Mouse (Mus musculus) CH12F3 (cell line): ENCODE results near the gene Men1.

Experiments used
- in situ Hi-C: fragments of 300-500 bp; cut with MboI; formaldehyde crosslinking; loops from 2 replicates; pipeline ENCODE4 v1.14.3; 2020; ENCODE audit warnings: low sequenced_read_pairs

Men1 gene

DNA sequence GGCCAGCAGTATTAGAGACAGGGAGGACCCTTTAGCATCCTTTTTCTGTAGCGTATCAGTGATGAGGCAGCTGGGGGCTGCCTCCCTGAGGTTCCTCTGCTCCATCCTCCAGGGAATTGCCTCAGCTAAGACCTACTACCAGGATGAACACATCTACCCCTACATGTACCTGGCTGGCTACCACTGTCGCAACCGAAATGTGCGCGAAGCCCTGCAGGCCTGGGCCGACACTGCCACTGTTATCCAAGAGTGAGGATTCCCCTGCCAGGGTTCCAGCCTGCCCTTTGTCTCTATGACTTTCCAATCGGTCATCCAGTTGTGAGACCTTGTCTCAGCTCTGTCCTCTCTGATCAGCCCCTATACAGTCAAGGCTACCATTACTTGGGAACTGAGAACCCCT lies 3.4 kb downstream of the Men1 start:
- in situ Hi-C loops: no loop called here

GRCm38 (mm10) chr19:6338716-6339115 lies 3.9 kb downstream of the Men1 start:
- in situ Hi-C loops: no loop called here

DNA sequence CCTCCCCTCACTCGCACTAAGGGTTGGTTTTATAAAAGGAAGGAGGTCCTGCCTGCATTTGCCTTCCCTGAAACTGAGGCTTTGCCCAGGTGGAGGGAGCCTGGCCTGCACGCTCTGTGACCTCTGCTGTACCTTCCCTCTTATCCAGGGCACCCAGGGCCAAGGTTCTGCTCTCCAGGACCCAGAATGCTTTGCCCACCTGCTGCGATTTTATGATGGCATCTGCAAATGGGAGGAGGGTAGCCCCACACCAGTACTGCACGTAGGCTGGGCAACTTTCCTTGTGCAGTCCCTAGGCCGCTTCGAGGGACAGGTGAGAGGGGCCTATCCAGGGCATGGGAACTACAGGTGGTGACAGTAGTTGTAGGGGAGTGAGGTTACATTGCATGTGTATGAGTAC lies 4.4 kb downstream of the Men1 start:
- in situ Hi-C loops: no loop called here

DNA sequence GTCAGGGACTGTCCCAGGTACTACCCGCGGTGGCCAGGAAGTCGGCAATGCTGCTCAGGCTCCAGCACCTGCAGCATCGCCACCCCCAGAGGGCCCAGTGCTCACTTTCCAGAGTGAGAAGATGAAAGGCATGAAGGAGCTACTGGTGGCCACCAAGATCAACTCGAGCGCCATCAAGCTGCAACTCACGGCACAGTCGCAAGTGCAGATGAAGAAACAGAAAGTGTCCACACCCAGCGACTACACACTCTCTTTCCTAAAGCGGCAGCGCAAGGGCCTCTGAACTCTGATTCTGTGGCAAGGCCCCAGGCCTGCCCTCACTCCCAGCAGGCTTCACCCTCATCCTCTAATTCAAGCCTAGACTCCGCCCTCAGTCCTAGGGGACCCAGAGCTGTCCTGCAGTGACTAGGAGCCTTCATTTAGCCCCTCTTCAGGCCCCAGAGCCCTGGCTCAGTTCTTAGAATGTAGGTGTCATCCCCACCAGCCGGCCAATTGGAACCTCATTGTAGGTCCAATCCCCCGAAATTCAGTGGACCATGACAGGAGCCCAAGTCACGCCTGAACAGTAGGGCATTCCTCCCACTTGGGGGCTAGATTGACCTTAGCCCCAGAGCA lies 5.2 kb downstream of the Men1 start:
- in situ Hi-C loops: no loop called here

GRCm38 (mm10) chr19:6340524-6341452 lies 6.0 kb downstream of the Men1 start, which contains the start of gene Map4k2:
Gene Map4k2 (plus strand): TSS chr19:6341135.
- in situ Hi-C loops: no loop called here

- in situ Hi-C loops: no loop called here
These were observed 6.8 kb downstream of the Men1 start for GRCm38 (mm10) chr19:6341453-6342077.

DNA sequence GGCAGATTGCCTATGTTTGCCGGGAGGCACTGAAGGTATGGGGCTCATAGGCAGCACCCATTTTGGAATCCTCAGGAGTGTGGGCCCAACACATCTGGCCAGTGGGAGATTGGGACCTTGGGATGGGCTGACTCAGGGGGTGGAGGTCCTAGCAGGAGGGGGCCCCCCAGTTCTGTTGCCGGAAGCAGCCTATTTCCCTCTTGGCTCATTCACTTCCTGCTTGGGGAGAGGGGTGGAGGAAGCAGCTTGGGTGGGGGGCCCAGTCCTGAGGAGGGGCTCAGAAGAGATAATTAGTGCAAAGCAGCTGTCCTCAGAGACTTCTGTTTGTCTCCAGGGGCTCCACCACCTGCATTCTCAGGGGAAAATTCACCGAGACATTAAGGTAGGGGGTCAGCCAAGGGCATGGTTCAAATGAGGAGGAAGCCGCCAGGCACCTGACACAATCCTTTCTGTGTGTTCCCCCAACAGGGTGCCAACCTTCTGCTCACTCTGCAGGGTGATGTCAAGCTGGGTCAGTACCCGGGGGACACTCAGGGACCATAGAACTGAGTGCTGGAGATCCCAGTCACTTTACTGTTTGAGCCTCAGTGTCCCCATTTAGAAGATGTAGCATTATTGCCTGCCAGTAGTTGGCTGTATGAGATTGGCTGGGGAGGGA lies 7.6 kb downstream of the Men1 start:
- in situ Hi-C loops: no loop called here

DNA sequence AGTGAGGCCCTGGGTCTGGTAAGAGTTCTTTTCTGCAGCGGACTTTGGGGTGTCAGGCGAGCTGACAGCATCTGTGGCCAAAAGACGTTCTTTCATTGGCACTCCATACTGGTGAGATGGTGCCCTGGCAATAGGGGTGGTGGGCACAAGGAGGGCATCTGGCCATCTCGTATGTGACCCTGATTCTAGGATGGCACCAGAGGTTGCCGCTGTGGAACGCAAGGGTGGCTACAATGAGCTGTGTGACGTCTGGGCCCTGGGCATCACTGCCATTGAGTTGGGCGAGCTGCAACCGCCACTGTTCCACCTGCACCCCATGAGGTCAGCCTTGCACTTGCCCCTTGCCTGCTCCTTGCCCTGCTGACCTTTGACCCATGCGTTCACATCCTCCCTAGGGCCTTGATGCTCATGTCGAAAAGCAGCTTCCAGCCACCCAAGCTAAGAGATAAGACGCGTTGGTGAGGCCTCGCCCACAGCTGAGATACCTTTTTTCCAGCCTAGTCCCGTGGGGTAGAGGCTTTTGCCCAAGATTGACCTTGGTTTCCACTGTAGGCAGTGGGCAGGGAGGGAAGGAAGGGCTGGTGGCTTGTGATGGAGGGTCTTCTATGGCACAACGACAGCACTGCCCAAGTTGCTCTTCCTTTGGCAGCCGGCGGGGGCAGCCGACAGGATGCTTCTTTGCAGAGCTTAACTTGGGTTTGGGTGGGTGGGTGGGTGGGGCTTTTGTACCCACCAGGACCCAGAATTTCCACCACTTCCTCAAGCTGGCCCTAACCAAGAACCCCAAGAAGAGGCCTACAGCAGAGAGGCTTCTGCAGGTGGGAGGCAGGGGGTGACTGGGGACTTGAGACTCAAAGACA lies 8.5 kb downstream of the Men1 start:
- in situ Hi-C loops: no loop called here

- in situ Hi-C loops: no loop called here
These were observed 9.2 kb downstream of the Men1 start for GRCm38 (mm10) chr19:6343996-6344395.

DNA sequence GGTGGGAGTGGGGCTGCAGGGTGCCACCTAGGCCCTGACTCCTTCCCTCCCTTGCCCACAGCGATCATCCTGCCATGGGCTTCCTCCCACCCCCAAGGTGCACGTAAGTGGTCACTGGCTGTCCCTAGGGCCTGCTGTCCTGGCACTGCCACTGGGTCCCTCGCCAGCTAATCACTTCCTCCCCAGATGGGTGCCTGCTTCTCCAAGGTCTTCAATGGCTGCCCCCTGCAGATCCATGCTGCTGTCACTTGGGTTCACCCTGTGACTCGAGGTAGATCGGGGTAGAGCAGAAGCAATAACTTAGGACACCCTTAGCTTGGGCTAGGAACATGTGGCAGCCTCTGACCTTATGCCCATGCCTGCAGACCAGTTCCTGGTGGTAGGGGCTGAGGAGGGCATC lies 11.2 kb downstream of the Men1 start:
- in situ Hi-C loops: no loop called here

GRCm38 (mm10) chr19:6346661-6347060 lies 11.9 kb downstream of the Men1 start:
- in situ Hi-C loops: no loop called here

GRCm38 (mm10) chr19:6347615-6348014 lies 12.8 kb downstream of the Men1 start:
- in situ Hi-C loops: no loop called here

DNA sequence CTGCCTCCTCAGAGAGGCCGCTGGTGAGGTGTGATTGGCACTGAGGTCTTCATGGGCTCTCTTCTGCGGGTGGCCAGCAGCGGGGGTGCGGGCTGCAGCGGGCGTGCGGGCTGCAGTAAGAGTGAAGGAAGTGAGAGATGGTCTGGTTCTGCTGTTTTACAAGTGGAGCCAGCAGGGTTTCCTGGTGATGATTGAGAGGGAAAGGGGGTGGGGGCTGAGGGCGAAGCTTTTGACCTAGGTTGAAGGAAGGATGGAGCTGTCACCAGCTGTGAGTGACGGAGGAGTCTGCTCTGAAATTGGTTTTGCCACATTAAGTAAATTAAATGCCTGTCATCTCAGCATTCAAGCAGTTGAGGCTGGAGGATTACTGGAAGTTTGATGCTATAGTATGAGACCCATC lies 13.9 kb downstream of the Men1 start:
- in situ Hi-C loops: no loop called here

DNA sequence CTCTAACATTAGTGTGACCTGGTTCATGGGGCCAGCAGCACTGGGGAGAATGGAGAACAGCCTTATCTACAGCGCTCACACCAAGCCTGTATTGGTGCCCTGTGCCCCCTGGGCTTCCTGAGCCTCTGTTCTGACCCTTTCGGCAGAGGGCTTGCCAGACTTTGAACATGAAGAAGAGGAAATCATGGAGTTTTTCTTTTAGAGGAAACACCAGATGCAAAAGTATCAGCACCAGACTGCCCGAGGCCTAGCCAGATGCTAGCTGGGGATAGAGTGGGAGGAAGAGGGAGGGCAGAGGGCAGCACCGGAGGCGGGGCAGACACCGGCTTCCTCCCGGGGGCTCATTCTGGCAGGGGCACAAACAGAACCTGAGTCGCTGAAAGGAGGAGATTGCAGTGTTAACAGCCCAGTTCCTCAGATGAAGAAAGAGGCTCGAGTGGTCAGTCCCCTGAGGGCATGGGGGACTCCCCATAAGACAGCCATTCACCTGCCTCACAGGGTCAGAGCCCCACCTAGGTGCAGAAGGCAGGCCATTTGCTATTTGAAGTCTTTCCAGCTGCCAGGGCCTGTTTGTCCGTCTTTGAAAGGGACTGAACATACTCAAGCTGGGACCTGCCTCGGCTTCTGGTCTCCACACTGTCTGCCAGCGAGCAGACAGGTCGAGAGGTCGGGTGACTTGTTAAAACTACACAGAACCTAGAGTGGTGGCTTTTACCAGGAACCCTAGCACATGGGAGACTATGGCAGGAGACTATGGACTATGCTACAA lies 14.6 kb downstream of the Men1 start:
- in situ Hi-C loops: no loop called here

DNA sequence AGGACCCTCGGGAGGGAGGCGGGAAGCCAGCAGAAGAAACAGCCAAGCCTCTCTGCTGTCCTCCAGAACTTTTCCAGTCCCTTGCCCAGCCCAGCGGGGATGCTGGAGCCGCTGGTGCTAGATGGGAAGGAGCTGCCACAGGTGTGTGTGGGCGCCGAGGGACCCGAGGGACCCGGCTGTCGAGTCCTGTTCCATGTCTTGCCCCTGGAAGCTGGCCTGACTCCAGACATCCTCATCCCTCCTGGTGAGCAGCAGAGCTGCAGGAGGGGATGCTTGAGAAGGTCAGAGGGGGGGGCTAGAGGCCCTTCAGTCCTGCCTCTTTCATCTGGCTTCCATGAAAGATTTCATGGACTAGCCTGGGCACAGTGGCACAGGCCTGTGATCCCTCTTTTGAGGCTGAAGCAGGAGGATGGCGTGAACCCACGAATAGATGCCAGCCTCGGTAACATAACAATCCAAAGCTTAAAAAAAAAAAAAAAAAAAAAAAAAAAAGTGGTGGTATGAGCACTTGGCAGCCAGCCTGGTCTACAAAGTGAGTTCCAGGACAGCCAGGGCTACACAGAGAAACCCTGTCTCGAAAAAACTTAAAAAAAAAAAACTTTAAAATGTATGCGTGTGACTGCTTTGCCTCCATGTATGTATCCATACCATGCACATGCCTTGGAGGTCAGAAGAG lies 16.8 kb downstream of the Men1 start:
- in situ Hi-C loops: no loop called here

- in situ Hi-C loops: no loop called here
These were observed 17.3 kb downstream of the Men1 start for GRCm38 (mm10) chr19:6352107-6352505.

- in situ Hi-C loops: no loop called here
These were observed 19.3 kb downstream of the Men1 start for GRCm38 (mm10) chr19:6354030-6354429.

DNA sequence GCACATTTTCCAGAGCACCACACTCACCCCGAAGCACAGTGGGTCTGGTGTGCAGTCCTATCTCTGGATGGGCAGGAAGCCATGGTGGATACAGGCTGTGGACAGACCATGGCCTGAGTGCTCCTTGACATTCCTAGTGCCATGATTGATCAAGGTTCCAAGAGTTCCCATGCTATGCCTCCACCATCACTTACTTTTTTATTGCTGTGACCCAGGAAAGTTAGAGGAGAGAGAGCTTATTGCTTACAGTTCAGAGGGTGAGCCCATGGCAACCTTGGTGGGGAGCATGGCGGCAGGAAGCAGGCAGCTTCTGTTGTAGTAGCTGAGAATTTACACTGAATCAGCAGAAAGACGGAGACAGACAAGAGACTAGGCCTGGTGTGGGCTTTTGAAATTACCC lies 26.5 kb downstream of the Men1 start:
- in situ Hi-C loops: no loop called here

GRCm38 (mm10) chr19:6363091-6363410 lies 28.3 kb downstream of the Men1 start:
- in situ Hi-C loops: no loop called here
